In the genomic region with DNA sequence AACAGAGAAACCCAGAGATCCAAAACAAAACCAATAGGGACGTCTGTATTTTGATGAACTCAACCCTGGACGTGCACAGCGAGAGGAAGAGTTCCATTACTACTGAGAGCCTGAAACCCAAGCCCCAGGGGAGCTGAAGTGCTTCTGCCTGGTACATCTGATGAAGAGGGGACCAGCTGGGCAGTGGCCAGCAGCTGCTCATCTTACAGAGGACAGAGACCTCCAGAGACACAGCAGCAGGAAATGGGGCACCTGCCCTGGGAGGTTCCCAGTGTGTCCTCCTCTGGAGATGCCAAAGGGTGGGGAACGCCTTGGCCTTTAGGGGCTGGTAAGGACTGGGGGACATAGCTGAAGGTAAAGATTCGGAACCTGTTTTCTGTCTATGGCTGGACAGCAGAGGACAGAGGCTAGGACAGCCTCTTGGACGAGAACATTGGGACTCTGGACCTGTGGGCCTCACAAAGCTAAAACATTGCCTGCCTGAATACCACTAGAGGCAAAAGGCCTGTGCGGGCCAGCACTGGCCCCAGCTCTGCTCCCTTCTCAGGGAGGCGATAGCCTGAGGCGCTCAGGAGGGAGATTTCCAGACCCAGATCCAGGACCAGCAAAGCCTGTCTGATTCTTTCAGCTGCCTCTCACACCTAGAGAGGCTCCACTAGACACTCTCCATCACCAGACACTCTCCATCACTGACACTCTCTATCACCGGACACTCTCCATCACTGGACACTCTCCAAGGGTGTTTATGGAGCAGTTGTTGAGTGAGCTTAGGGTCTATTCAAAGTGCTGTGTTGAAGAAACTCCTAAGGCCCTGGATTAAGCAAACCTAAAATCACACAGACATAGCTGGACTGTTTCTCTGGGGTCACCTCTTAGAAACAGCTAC, we compare ENCODE assay signal across 30 mouse cellular contexts. TPM values are rescaled to one million over a fixed set of nuclear protein-coding genes. Genes with fewer than 3 reads are reported as not detected.
A peak's percentile ranks its signal among the peaks of the same experiment; 100 is the strongest.
DNase-seq lines count a peak whose midpoint lies in the region; ATAC-seq and TF ChIP-seq lines count a peak whose summit lies in the region.
"Had no signal": no experiment of that assay in that cellular context is flagged by ENCODE, and none has a peak within 500 bp of the region (broad histone marks: within the 10 kb centered on the region; RNA-seq: fewer than 3 reads in every experiment).

No protein-coding gene starts in this region.

- peaks cover 41% of the 10 kb centered on the region for H3K4me1 ChIP-seq in heart, embryonic 12.5 days (replicated peaks)
- H3K4me1 ChIP-seq in lung, embryonic 16.5 days (replicated peaks; ENCODE audit: control insufficient read depth, insufficient read depth, low read length) = no peaks in the 10 kb centered on the region
- H3K4me1 ChIP-seq: hindbrain, embryonic 13.5 days; liver, embryonic 12.5 days had no signal

- H3K9ac ChIP-seq in heart, embryonic 12.5 days = peak overlapping the region; percentile 46; the same call in 1 of the 2 replicates
- no peak overlapping the region for H3K9ac ChIP-seq in lung, embryonic 16.5 days (ENCODE audit: low read length)
- H3K9ac ChIP-seq: hindbrain, embryonic 13.5 days; liver, embryonic 12.5 days; liver, postnatal 0 days had no signal

- TF ChIP-seq CTCF in gastrocnemius, adult 2 months (IDR thresholded peaks at IDR 0.05) = no peak

- intact Hi-C loops in gastrocnemius, adult 2 months (cut with DNase I) = no loop called here
- intact Hi-C loops in gastrocnemius, postnatal 14 days (cut with DNase I; ENCODE audit: low total_unique reads) = no loop called here
- intact Hi-C loops in heart, postnatal 25 days (cut with DNase I) = no loop called here

- H3K4me3 ChIP-seq in gastrocnemius, adult 2 months = no peak overlapping the region; the same call in 1 of the 2 replicates
- no peak overlapping the region for H3K4me3 ChIP-seq in heart, embryonic 12.5 days
- no peak overlapping the region for H3K4me3 ChIP-seq in lung, embryonic 16.5 days (ENCODE audit: low read length)
- H3K4me3 ChIP-seq: erythroblast, embryonic 14.5 days; hindbrain, embryonic 13.5 days; liver, embryonic 12.5 days had no signal

- H3K27me3 ChIP-seq in heart, embryonic 12.5 days (replicated peaks) = no peaks in the 10 kb centered on the region
- no peaks in the 10 kb centered on the region for H3K27me3 ChIP-seq in lung, embryonic 16.5 days (ENCODE audit: control insufficient read depth, insufficient read depth, low read depth, low read length)
- H3K27me3 ChIP-seq: hindbrain, embryonic 13.5 days had no signal

- no peak overlapping the region for H3K4me2 ChIP-seq in heart, embryonic 12.5 days
- H3K4me2 ChIP-seq in lung, embryonic 16.5 days (ENCODE audit: low read depth, low read length) = no peak overlapping the region
- H3K4me2 ChIP-seq: hindbrain, embryonic 13.5 days; liver, embryonic 12.5 days had no signal

- peak overlapping the region; percentile 49 for H3K27ac ChIP-seq in gastrocnemius, adult 2 months
- peak overlapping the region; percentile 87 for H3K27ac ChIP-seq in heart, embryonic 12.5 days (ENCODE audit: poor library complexity, severe bottlenecking)
- H3K27ac ChIP-seq in lung, embryonic 16.5 days (ENCODE audit: low read length) = no peak overlapping the region
- H3K27ac ChIP-seq: hindbrain, embryonic 13.5 days; liver, embryonic 12.5 days; stomach, postnatal 0 days had no signal

- peak; percentile 75 for ATAC-seq in heart, embryonic 12.5 days (ENCODE audit: insufficient number of reproducible peaks, low FRiP score)
- peak; percentile 41; the same call in 1 of the 2 replicates for ATAC-seq in lung, embryonic 16.5 days (ENCODE audit: low read depth)
- ATAC-seq: forebrain, embryonic 16.5 days; intestine, postnatal 0 days; liver, embryonic 12.5 days; liver, postnatal 0 days had no signal

- DNase-seq in gastrocnemius, adult 2 months = peak; percentile 66
- no peak for DNase-seq in gastrocnemius, postnatal 14 days
- DNase-seq in heart, postnatal 25 days (ENCODE audit: low spot score) = no peak
- no peak for DNase-seq in lung, postnatal 36 days
- peak; percentile 35 for DNase-seq in skeletal muscle tissue, adult 2 months (ENCODE audit: low read depth, low spot score)
- DNase-seq: adrenal gland, adult 8-10 months; cerebellum, adult 2 months; cerebellum, postnatal 14 days; gastrocnemius, postnatal 25 days; kidney, adult 9 months; kidney, postnatal 10 days; layer of hippocampus, postnatal 36 days; left cerebral cortex, postnatal 4 days; liver, postnatal 0 days; midbrain, embryonic 14.5 days; right cerebral cortex, postnatal 25 days; thymus, adult 18-20 months; thymus, postnatal 36 days had no signal

- H3K9me3 ChIP-seq in heart, embryonic 12.5 days (replicated peaks) = no peaks in the 10 kb centered on the region
- H3K9me3 ChIP-seq in lung, embryonic 16.5 days (ENCODE audit: control insufficient read depth, low read length) = no peaks in the 10 kb centered on the region
- H3K9me3 ChIP-seq: G1E; hindbrain, embryonic 13.5 days; liver, embryonic 12.5 days had no signal

- 59% methylated on average over 10 of the region's 10 CpGs for WGBS in heart, embryonic 12.5 days
- 57% methylated on average over 10 of the region's 10 CpGs for WGBS in lung, embryonic 16.5 days

- peaks cover 79% of the 10 kb centered on the region for H3K36me3 ChIP-seq in heart, embryonic 12.5 days
- no peaks in the 10 kb centered on the region for H3K36me3 ChIP-seq in lung, embryonic 16.5 days (ENCODE audit: control insufficient read depth, insufficient read depth, low read length)
- H3K36me3 ChIP-seq: G1E; hindbrain, embryonic 13.5 days; liver, embryonic 12.5 days had no signal

RNA-seq across cellular contexts. Expression of a gene that starts 10.7 kb away (rescaled TPM):
- total RNA-seq in gastrocnemius, adult 2 months (2021) = 100 to 1,000 TPM in 1 of 2 experiments, 10 to 100 TPM in 1; 44.7 to 101 TPM
- total RNA-seq in gastrocnemius, postnatal 14 days (2021) = 10 to 100 TPM; 51.9 to 71.6 TPM
- 167 and 180 TPM in 2 replicates for polyA plus RNA-seq in heart, embryonic 12.5 days (2016; fragmentation: Nextera tagmentation; extraction: Ambion mirVana)
- total RNA-seq in heart, postnatal 25 days (2021) = 100 to 1,000 TPM; 515 to 520 TPM
- 5.7 and 6.3 TPM in 2 replicates for polyA plus RNA-seq in lung, embryonic 16.5 days (2015; fragmentation: Nextera tagmentation; extraction: Ambion mirVana)
- total RNA-seq: monocyte, adult 5-6 weeks had no signal
- polyA plus RNA-seq: erythroblast, embryonic 14.5 days; forebrain, embryonic 11.5 days; forebrain, embryonic 16.5 days; G1E; intestine, postnatal 0 days; large intestine, adult 2 months; liver, embryonic 12.5 days; liver, postnatal 0 days; midbrain, embryonic 14.5 days had no signal

RNA-seq across cellular contexts. Expression of a gene that starts 42.8 kb away (rescaled TPM):
- 10 to 100 TPM in 1 of 2 experiments, 1 to 10 TPM in 1; 9.7 to 20.6 TPM for total RNA-seq in gastrocnemius, adult 2 months (2021)
- total RNA-seq in gastrocnemius, postnatal 14 days (2021) = 10 to 100 TPM; 10.1 to 12.4 TPM
- 19.8 and 22.7 TPM in 2 replicates for polyA plus RNA-seq in heart, embryonic 12.5 days (2016; fragmentation: Nextera tagmentation; extraction: Ambion mirVana)
- 1 to 10 TPM; 4.1 to 5.2 TPM for total RNA-seq in heart, postnatal 25 days (2021)
- polyA plus RNA-seq in lung, embryonic 16.5 days (2015; fragmentation: Nextera tagmentation; extraction: Ambion mirVana) = 4.0 and 4.5 TPM in 2 replicates

RNA-seq across cellular contexts. Expression of a gene that starts 44.7 kb away (rescaled TPM):
- total RNA-seq in gastrocnemius, adult 2 months (2021) = 10 to 100 TPM; 76.5 to 87.0 TPM
- total RNA-seq in gastrocnemius, postnatal 14 days (2021) = 10 to 100 TPM; 45.6 to 46.1 TPM
- 28.3 and 29.6 TPM in 2 replicates for polyA plus RNA-seq in heart, embryonic 12.5 days (2016; fragmentation: Nextera tagmentation; extraction: Ambion mirVana)
- 10 to 100 TPM; 57.3 to 57.4 TPM for total RNA-seq in heart, postnatal 25 days (2021)
- 24.8 and 25.0 TPM in 2 replicates for polyA plus RNA-seq in lung, embryonic 16.5 days (2015; fragmentation: Nextera tagmentation; extraction: Ambion mirVana)

RNA-seq across cellular contexts. Expression of a gene that starts 44.8 kb away (rescaled TPM):
- 10 to 100 TPM; 11.3 to 15.8 TPM for total RNA-seq in gastrocnemius, adult 2 months (2021)
- 10 to 100 TPM; 12.7 to 13.3 TPM for total RNA-seq in gastrocnemius, postnatal 14 days (2021)
- polyA plus RNA-seq in heart, embryonic 12.5 days (2016; fragmentation: Nextera tagmentation; extraction: Ambion mirVana) = 34.5 and 41.2 TPM in 2 replicates
- 10 to 100 TPM; 25.3 to 29.8 TPM for total RNA-seq in heart, postnatal 25 days (2021)
- polyA plus RNA-seq in lung, embryonic 16.5 days (2015; fragmentation: Nextera tagmentation; extraction: Ambion mirVana) = 35.7 and 41.3 TPM in 2 replicates

Comparison
In these comparisons a context has a peak if more than half of its experiments do, and no peak if none do; other contexts are left out.
1. DNase-seq: peak in gastrocnemius, adult 2 months (single experiment) and skeletal muscle tissue, adult 2 months (single experiment); none in gastrocnemius, postnatal 14 days (single experiment), heart, postnatal 25 days (single experiment) and lung, postnatal 36 days (single experiment).
2. RNA of a gene that starts 10.7 kb away (total RNA-seq): 515 to 520 TPM in heart, postnatal 25 days; 44.7 to 101 TPM in gastrocnemius, adult 2 months and 51.9 to 71.6 TPM in gastrocnemius, postnatal 14 days; every median in the first group is over 4 times any median in the second.